Mouse (Mus musculus): ENCODE measurements around the gene Lgi1.

Gene Lgi1

DNA sequence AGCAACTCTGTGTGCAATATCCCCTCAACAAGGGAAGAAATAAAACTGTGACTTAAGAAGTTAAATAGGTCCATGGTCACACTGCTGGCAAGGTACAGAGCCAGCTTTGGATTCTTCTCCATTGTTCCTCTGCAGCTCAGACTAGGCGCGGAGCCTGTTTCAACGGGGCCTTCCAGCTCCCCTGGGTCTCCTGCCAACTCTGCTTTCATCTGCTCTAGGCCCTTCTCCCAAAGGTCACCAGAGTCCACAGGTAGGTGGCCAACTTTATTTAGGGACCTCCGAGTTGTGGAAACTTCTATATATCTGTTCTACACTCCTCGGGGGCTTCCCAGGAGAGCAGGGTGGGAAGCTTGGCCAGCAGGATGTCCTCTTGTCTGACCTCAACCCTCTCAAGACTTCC is 3.0 kb upstream of the Lgi1 start:
- no peak for DNase-seq (ENCODE audit: low read depth, low spot score)

DNA sequence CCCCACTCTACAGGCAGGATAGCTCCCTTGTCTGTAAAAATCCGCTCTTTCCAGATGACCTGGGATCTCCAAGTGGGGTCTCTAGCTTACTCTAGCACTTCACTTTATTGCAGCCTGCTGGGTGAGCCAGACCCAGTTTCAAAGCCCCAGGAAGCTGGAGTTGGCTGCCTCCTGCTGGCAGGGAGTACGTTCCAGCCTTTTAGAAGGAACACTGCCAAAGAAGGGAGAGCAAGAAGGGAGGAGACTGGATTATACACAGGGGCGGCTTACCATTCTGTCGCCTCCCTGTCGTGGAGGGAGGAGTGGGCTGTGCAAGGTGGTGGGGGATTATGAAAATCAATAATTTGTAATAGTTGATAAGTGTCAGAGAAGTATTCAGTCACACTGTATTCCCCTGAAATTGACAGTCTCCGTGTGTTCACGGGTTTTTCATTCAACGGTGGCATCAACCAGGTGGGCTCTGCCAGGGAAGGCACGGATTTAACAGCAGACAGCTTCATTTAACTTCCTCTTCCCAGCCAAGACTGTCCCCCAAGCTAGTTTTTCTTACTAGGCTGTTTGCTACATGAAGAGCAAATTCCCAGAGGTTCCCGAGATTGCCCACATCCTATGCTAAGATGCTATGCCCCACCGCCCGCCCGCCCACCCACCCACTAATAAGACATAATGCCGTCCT is 369 bp upstream of the Lgi1 start:
- peak; percentile 70 for DNase-seq (ENCODE audit: low read depth, low spot score)

DNA sequence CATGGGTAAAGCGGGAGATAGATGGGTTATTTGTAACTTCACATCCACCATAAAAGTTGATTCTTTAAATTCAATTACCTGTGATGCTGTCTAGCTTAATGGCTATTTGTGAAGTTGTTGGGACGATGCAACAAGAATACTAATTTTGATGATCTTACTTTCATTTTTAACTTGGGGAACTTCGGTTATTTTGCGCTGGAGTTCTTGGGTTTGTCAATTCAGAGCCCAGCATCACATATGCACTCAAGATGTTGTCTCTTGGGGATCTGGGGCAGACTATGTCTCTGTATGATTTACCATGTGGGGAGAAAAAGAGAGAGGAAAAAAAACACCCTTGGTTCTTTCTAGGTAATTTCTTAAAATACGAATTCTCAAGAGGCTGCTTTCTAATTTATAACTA is 1.4 kb downstream of the Lgi1 start:
- DNase-seq (ENCODE audit: low read depth, low spot score): no peak

DNA sequence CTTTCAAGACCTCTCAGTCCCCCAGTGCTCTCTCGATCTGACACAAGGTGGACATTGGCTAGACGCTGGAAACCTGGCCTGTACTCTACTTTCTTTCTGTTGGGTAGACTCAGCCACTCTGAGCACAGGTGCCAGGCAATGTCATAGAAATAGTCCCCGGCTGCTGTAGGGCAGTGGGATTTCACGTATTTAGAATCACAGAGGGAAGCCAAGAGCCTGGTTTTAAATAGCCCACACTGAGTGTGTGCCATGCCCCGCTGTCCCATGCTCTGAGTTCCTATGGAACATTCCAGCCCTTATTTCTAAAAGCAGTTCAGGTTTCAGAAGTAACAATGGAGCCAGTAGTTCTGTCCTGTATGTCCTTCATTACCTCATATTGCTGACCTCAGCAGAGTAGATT is 3.1 kb downstream of the Lgi1 start:
- no peak for DNase-seq (ENCODE audit: low read depth, low spot score)

DNA sequence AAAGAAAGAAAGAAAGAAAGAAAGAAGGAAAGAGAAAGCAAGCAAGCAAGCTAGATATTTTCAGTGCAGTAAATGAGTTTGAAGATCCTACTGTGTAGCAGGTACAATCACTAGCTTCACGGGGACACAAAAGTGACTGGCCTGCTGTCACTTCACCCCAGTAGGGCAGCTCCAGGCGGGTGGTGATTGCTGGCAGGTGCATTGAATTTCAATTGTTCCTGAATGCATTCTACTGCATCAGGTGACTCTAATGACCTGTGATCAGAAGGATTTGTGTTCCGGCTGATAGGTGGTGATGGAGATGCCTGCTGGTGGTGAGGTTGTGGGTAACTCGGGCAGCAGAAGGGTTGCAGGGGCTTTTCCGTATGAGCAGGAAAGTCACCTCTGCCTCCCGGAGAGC is 6.7 kb downstream of the Lgi1 start:
- peak; percentile 47 for DNase-seq (ENCODE audit: low read depth, low spot score)

DNA sequence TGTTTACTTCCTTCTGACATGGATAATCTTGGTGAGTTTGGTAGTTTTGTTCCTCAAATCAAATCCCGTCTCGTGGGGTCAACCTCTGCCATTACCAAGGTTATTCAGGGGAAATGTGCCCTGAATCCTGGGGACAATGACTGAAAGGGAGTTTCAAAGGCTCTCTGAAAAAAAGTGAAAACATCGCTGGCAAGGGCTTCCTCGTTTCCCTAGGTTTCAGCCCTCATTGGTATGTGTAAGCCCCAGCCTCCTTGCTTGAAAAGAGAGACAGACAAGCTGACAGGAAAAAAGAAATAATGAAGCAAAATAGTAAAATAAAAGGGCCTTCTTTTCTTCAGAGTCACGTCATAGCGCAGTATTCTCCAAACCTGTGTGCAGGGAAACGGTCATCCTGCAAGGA is 9.5 kb downstream of the Lgi1 start:
- no peak for DNase-seq (ENCODE audit: low read depth, low spot score)

DNA sequence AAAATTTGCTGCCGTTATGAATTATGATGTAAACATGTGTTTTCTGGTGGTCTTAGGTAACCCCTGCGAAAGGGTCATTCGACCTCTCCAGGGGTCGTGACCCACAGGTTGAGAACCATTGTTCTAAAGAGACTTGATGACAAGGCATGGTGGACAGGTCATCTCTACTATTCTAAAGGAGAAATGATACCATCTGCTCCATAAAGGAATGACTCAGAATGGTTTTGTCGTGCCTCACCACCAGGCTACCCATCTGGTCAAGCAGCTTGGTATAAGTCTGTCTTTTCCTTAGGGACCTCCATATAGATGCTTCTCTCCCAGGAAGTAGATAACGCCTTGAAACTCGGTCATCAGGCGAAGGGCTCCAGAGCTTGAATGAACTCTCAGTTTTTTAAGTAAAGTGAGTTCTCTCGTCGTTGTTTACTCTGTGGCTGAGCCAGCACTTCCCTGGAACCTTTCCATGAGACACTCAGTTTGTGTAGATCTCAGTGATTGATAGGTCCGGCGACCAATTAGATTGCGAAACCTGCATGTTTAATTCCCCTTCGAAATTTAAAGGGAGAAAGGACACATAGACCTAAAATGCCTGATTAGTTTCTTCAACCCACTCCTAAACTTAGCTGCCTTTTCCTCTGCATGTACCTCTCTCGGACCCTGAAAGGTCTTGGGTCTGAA is 10.5 kb downstream of the Lgi1 start:
- peak; percentile 58 for DNase-seq (ENCODE audit: low read depth, low spot score)

DNA sequence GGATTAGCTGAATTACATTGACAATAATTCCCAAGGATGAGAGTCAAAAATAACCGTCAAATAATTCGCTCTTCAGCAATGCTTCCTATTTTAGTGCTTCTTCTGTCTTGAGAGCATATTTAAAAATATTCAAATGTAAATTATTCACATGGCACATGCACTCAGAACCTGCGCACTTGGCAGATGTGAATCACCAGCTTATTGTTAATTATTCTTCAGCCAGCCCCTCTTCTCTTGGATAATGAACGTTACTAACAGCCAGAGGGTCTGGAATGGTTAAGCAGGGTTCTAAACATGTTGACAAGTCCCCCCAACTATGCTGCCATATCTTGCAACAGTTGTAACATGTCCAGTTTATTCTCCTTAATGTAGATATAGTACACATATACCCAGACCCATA is 11.9 kb downstream of the Lgi1 start:
- no peak for DNase-seq (ENCODE audit: low read depth, low spot score)

DNA sequence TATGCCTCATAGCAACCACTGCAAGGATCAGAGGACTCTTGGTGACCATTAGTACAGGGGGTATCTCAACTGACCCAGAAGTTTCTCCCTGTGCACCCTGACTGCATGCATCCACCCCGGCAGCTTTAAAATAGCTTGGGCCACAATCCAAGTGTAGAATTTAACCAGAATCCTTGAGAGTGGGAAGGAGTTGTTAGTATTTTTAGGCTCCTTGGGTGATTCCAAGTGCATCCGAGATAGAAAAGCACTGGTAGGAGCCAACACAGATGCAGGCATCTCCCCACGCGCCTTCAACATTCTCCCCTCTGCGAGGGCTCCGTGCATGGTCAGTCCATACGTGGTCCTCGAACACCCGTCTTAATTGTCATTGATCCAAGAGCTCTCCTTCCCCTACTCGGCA is 15.9 kb downstream of the Lgi1 start:
- DNase-seq (ENCODE audit: low read depth, low spot score): no peak

DNA sequence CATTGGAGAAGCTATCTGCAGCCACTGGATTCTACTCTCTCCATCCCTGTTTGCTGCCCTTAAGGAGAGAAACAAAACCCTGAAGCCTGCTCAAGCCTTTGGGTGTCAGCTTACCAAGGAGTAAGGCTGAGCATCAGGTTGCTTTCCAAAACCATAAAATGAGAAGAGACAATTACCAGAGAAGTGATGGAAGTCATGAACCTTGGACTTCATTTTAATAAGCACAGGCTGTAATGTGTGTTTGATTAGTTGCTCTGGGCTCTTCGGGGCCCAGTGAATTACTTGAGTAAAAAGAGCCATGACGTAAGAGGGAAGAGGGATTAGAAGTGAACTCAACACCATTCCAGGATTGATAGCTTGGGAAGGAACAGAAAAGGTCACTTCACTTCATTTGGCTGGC is 18.1 kb downstream of the Lgi1 start:
- no peak for DNase-seq (ENCODE audit: low read depth, low spot score)

DNA sequence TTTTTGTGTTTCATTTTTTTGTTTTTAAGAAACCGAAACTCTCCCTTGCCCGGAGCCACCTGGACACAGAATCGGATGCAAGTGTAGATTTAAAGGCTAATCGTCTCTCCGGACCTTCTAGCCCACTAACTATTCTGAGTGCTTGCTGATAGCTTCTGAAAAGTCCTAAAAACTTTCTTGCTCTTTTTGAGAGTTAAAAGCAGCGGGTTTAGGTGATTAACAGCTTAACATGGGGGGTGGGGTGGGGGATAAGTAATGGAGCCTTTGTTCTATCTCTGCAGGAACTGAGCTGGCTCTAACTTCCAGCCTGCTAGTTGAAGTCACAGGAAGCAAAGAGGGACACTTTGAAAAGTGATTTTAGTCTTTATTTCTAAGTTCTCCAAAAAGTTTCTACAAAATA is 24.2 kb downstream of the Lgi1 start:
- DNase-seq (ENCODE audit: low read depth, low spot score): no peak

DNA sequence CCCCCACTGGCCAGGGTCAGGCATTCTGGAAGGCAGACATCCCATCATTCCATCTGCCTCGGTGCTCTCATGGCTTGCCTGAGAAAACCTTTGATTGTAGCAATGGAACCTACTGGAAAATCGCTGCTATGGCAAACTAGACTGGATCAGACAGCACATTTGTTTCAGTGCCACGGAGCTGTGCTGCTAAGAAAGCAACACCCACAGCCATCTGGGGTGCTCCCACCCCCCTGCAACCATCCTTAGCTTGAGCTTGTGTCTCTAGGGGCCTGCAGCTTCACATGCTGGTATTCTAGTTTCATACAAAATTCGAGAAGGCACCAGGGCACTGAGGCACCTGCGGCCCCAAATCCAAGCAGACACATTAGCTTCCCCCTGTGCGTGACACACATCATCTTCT is 27.1 kb downstream of the Lgi1 start:
- no peak for DNase-seq (ENCODE audit: low read depth, low spot score)

DNA sequence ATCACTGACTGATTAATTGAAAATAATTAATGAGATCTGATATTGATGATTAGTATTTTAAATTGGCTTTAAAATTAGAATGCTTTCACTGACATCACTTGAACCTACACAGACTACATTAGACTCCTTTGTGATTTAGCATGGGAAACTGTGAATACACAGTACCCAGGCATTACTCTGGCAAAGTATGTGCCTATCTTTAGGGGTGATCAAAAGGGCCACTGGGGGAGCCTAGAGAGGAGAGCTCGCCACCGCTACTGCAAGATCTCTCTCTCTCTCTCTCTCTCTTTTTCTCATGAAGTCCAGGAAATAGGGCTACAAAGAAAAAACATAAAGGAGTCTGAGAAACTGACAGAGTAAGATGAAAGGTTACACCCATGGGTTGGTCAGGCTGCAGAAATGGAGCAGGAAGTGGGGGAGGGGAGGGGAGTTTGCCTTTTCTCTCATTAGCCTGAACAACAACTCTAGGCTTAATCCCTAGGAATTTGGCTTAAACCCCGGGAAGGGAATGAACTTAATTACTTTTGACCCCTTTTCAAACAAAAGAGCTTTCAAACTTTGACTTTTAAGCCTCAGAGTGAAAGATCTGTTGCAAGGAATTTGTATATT is 33.8 kb downstream of the Lgi1 start:
- DNase-seq (ENCODE audit: low read depth, low spot score): peak; percentile 47

DNA sequence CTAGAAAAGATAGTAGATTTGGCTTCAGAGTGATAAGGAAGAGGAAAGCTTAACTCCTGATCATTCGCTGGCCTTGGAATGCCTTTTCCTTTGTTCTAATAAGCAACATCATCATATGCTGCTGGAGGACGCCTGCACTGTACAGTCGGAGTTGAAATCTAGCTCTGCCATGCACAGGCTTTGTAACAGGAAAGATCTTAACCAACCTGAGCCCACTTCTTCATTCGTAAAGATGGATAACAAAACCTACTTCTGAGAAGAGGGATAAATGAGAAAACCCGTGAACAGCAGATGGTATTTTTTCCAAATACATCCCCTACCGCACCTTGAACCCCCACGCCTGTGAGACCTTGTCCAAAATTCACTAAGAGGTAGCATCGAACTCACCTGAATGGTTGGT is 43.8 kb downstream of the Lgi1 start:
- DNase-seq (ENCODE audit: low read depth, low spot score): no peak

DNA sequence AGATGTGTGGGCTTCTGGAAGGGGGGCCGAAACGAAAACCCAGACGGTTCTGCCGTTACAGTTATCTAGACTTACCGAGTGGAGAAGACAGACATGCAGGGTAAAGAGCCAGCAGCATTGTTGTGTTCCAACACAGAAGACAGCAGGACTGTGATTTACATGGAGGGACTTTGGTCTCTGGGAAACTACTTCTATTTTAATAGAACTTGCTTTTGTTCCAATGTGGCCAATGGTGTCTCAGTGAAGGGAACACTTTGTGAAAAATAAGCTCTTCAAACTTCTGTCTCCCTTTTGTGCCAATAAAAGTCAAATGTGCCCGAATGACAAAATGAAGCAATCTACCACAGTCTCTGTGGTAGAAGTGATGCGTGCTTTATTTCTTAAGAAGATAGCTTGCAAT is 50.8 kb downstream of the Lgi1 start:
- no peak for DNase-seq (ENCODE audit: low read depth, low spot score)

DNA sequence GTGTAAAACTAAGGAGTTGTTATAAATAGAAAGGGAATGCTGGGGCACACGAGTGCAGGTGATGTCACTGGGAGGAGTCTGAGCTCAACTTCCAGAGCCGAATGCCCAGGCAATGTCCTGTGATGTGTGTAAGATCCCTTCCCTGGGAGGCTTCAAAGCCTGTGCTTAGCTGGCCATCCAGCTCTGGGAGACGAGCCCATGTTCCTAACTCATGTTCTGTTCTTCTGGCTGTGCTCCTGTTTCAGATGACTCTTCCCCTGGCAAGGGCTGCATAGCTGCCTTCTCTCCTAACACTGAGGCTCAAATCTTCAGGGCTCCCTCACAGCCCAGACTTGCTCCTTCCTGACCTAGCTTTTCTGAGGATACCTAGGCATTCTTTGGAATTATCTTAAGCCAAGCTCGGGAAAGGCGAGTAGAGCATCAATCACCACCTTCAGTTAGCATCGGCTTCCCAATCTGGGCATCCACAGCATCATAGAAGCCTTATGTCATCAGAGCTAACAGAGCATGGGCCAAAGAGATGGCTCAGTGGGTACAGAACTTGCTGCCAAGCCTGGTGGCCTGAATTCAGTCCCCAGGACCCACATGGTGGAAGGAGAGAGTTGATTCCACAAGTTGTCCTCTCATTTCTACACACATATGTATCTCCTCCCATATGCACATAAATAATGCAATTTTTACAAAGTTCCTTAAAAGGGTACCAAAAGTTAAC is 52.4 kb downstream of the Lgi1 start:
- peak; percentile 40 for DNase-seq (ENCODE audit: low read depth, low spot score)

DNA sequence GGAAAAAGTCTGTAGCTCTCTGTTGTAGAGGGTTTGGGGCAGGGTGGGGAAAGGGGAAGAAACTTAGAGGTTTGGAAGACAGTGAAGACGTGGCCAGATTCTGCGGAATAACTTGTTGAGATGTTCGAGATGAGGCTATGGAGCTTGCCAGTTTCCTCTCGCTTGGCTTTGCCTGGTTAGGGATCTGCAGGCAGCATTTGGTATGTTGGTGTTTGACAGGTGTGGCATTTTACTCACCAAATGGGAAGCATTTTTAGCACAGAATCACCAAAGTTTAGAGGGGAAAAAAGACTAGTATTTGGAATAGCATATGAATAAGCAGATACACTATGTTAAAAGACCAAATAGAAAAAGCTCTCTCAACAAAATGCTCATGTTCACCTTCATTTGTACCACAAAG is 54.0 kb downstream of the Lgi1 start:
- DNase-seq (ENCODE audit: low read depth, low spot score): no peak

DNA sequence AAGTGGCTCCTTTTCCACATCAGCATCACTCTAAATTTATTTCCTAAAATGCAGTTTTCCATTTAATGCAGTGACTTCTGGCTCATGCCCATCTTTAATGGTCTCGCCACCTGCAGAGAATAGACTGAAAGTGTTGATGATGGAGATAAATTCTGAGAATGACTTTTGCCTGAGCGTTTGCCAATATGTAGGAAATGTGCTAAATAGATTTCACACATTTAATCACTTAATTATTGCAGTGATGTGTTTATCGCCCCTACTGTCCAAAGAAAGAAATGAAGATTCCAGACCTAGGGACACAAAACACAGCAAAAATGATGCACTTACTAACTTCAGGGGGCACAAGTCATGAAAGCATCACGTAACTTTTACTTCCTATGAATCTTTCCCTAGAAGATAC is 54.8 kb downstream of the Lgi1 start:
- DNase-seq (ENCODE audit: low read depth, low spot score): no peak

DNA sequence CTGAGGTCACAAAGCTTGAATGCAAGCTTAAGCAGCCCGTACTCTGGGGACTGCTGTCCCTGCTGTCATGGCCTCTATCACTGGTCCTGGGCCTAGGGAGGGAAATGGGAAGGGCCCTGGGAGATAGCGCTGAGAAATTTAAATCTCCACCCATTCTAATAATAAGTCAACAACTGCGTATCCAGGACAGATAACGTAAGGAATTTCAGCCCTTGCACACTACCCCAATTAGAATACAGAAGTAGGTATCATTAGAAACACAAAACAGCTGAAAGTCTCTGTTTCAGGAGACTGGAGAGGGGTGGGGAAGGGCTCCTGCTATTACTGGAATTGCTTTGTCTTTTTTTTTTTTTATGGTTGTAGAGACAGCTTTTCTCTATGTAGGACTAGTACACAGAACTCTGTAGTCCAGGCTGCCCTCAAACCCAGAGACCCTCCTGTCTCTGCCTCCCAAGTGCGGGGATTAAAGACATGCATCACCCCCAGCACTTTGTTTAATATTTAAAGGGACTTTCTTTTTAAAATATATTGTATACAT is 56.4 kb downstream of the Lgi1 start:
- DNase-seq (ENCODE audit: low read depth, low spot score): peak; percentile 82

DNA sequence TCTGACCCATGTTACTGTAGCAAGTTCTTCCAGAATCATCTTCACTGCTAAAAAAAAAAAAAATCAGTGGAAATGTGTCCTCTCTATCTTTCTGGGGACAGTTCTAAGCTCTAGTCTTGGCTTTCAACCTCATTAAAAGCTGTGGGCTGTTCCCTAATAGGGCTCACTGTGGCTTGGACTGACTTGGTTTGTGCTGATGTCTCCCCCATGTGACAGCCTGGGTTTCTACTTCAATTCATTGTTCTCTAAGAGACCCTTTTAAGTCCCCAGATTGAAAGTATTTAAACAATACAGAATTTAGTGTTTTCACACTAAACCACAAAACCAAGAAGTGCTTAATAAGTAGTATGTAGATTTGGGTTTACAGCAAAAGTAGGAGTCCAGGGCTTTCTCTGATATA is 59.4 kb downstream of the Lgi1 start:
- DNase-seq (ENCODE audit: low read depth, low spot score): peak; percentile 55

DNA sequence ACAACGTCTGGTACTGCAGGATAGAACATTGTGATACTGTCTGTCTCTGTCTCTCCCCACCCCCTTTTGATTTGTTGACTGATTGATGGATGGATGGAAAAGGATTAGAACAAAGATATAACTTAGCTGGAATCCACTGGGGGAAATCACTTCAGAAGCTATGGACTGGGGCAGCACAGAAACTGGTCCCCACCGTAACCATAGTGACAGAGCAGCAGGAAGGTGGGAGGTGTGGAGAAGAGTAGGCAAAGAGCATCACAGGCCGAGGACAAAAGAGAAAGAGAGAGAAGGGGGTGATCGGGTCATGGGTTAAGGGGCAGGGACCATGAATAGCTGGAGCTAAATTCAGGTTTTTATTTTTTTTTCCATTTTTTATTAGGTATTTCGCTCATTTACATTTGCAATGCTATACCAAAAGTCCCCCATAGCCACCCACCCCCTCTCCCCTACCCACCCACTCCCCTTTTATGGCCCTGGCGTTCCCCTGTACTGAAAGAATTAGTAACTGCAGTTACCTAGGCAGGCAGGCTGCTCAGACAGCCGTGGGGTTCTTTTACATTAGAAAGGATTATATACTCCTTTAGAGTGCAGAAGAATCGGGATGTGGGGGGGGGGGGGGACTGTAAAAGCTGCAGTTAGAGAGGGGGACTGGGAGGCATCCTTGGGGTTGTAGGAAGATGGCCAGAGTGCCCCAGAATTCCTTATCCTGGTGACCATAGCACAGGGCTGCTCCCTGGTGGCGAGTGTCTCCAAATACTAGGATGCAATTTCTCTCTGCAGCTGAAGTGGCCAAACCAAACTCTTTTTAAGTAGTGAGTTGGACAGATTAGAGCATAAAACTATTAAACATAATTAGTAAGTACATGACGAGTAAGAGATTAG is 60.1 kb downstream of the Lgi1 start:
- peak; percentile 78 for DNase-seq (ENCODE audit: low read depth, low spot score)
